Mouse (Mus musculus): ENCODE results near the gene Mgmt.

The Mgmt gene

DNA sequence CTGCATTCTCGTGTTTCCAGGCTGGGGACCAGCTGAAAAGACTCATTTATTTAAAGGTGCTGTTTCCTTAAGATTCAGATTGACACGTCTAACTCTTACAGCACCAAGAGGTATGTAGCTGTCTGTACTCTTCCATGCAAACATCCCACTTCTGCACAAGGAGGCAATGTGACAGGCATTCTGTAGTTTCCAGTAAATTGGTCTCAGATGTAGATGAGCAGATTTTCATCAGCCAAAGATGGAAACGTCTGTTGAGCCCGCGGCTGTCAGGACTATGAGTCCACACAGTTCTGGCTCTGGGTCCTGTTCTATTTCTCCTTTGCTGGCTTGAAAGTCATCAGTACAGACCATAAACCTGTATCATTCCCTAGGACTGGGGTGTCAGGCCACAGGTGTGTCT lies 243.7 kb downstream of the Mgmt start:
- DNase-seq = no peak

DNA sequence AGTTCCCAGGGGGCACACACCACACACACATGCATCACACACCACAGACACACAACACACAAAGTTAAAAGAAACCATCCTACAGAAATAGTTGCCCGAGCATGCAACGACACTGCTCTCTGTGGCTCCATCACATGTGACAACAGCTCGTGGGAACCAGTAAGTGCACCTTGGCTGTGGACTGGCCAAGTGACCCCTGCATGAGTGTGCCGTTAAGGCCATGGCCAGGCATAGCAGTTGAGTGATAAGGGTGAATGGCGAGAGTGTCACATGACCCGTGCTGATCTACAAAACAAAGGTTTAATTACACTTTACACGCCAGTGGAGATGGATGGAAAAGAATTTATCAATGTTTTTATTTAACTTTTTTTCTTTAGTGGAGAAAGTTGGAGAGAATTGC lies 245.9 kb downstream of the Mgmt start:
- no peak for DNase-seq

DNA sequence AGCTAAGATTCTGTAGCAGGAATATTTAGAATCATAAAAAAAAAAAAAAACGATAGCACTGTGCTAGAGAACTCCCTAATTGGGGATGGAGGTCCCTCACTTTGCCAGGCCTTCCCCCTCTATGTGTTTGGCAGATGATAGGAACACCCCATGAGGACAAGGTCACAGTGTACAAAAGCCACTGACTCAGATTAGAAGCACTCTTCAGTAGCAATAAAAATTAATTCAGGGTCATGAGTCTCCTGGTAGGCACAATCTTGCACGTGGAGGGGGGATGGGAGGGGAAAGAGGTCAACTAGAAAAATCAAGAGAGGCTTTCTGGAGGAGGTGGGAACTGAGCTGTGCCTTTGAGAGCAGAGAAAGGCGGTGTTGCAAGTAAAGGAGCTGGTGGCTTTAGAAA lies 247.0 kb downstream of the Mgmt start:
- DNase-seq = no peak

DNA sequence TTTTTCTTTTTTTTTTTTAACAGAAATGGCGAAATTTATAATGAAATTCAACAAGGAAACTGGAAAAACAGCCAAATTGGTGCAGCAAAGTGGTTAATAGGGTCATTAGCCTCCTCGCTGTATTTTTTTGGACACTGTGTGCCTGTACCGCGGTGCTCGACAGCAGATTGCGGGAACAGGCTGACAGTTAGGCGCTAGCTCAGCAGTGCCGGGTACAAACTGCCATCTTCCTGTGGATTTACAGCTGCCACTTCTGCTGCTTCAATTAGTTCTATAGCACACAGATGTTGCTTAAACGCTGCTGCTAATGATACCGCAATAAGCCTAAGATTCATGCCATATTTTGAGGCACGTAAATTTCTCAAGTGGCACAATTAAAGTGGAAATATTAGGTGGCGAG lies 252.7 kb downstream of the Mgmt start:
- DNase-seq = no peak

DNA sequence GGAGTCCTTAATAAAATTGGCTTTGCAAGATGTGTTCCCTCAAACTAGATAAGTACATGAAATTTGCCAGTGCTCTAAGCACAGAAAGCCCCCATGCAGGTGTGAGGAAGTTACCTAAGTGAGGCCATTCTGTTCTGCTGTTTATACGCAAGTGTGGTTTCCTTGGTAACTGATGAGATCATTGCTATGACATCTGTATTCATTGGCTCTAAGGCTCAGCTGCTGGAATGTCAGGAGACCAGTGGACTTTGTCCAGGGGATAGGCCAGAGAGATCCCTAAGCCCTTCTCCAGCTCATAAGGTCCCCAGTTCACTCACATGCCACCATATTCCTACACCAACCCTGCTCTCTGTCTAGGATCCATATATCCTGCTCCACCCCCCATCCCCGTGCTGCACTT lies 257.4 kb downstream of the Mgmt start:
- no peak for DNase-seq

DNA sequence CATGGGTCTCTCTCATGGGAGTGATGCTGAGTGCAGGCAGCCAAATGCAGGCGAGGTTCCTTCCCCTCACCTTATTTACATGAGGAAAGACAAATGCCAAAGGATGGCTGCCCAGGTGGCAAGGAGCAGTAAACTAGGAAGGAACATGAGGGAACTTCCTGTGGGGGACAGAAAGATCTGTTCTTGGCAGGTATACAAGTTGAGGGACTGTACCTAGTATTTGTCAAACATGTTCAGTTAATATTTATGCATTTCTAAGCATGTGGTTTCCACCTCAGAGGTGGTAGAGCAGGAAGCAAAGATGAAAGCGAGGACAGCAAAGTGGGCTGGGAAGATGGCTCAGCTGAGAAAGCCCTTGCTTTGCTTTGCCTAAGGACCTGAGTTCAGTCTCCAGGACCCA lies 260.2 kb downstream of the Mgmt start:
- DNase-seq = no peak

DNA sequence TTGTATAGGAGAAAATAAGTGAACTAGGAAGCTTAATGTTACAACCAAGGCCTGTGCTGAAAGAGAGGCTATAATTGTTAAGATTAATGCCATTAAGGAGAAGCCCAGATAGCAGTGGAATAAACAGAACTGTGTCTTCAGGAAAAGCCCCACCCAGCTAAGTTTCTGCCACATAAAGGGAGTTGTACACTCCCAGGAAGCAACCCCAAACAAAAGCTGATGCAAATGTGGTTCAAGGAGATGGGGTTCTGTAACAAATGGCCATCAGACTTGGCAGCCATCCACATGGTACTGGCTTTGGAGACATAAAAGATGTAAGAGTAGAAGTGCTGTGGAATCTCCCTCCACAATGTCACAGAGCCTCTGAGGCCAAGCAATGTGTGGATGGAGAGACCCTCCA lies 264.7 kb downstream of the Mgmt start:
- DNase-seq = no peak

DNA sequence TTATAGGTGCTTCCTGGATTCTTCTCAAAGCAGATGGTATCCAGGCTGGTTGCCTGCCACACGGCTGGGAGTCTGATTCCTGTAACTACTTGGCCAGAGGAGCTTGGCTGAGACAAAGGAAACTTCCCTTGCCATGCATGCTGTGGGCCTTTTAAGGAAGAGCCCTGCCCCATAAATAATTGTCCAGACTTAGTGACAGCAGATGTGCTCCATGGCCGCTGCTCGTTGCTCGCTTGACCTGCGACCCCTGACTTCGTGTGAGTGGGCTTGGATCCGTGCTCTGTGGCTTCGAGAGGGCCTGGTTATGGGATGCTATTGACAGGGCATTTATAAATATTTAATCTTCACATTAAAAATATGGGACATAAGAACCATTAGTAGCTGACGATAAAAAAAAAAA lies 277.9 kb downstream of the Mgmt start:
- no peak for DNase-seq

All from thymus, postnatal 36 days (tissue).